Mouse (Mus musculus): Measurements from ENCODE around the gene Tmem80. TPM values are rescaled to one million over a fixed set of nuclear protein-coding genes. Genes with fewer than 3 reads are reported as not detected.

Gene Tmem80
- total and polyA plus RNA-seq, 3 experiments, result 7.4 to 9.9 (median 8.3) TPM

- H3K79me2 ChIP-seq (replicated peaks; ENCODE audit: control insufficient read depth, extremely low read depth, insufficient read depth, poor library complexity, severe bottlenecking), result no peaks in the 10 kb centered on the region
- no peak for TF ChIP-seq CHD2 (IDR thresholded peaks at IDR 0.05; ENCODE audit: low read length)
- no peak for TF ChIP-seq GABPA (IDR thresholded peaks at IDR 0.05; ENCODE audit: insufficient replicate concordance, low read depth, low read length)
- no peak for TF ChIP-seq USF1 (IDR thresholded peaks at IDR 0.05; ENCODE audit: low read depth, low read length)
- no peak for TF ChIP-seq USF2 (conservative IDR thresholded peaks at IDR 0.05; ENCODE audit: low read depth, low read length)
- no peak for TF ChIP-seq RAD21 (IDR thresholded peaks at IDR 0.05; ENCODE audit: low read depth, low read length)
- no peak for TF ChIP-seq E2F4 (IDR thresholded peaks at IDR 0.05; ENCODE audit: insufficient replicate concordance, low read depth, low read length)
- no peak for TF ChIP-seq TCF12 (IDR thresholded peaks at IDR 0.05; ENCODE audit: low read depth, low read length)
- no peak for TF ChIP-seq ELF1 (IDR thresholded peaks at IDR 0.05; ENCODE audit: low read depth, low read length)
- TF ChIP-seq JUN (IDR thresholded peaks at IDR 0.05; ENCODE audit: insufficient read depth, low read depth, low read length), result no peak
- no peak for TF ChIP-seq ZKSCAN1 (IDR thresholded peaks at IDR 0.05; ENCODE audit: borderline replicate concordance, low read depth, low read length)
- no peak for TF ChIP-seq MXI1 (IDR thresholded peaks at IDR 0.05; ENCODE audit: low read depth, low read length)
- TF ChIP-seq SMC3 (IDR thresholded peaks at IDR 0.05; ENCODE audit: low read depth, low read length), result no peak
- in situ Hi-C loops (cut with MboI; ENCODE audit: low pct_ligation_motif_present, low pct_unique_long_range_greater_than_20kb, low sequenced_read_pairs) (no loop called here), dilution Hi-C loops (cut with MboI; ENCODE audit: extremely low pct_ligation_motif_present, extremely low pct_unique_long_range_greater_than_20kb, low sequenced_read_pairs) (no loop called here)
- peaks cover 0 to 5% of the 10 kb centered on the region in 2 experiments; a peak in 1 of 4 replicates for H3K4me1 ChIP-seq (ENCODE audit: control insufficient read depth in 1 of 2, insufficient read depth in 2 of 2)
- no peaks in the 10 kb centered on the region for H3K36me3 ChIP-seq (replicated peaks in 1 of 2; ENCODE audit: control insufficient read depth in 1 of 2, insufficient read depth in 1 of 2, low read length in 1 of 2)
- H3K9ac ChIP-seq (ENCODE audit: insufficient read depth, low read depth), result no peak overlapping the region
- H3K4me3 ChIP-seq (replicated peaks in 1 of 3; ENCODE audit: low read depth in 2 of 3, low read length in 2 of 3, poor library complexity in 1 of 3), result no peak overlapping the region
- no peak overlapping the region for H3K4me2 ChIP-seq (ENCODE audit: insufficient read depth, low read depth, poor library complexity, severe bottlenecking)
- no peak for DNase-seq (ENCODE audit: extremely low read depth)
- peaks cover 3% of the 10 kb centered on the region for H3K27me3 ChIP-seq (replicated peaks)
- H3K27ac ChIP-seq (ENCODE audit: insufficient read depth, low read depth), result no peak overlapping the region
- H3K9me3 ChIP-seq (replicated peaks; ENCODE audit: low read length), result no peaks in the 10 kb centered on the region
Measured at GRCm38 (mm10) chr7:141343696-141344095, 16.2 kb downstream of the Tmem80 start.

GRCm38 (mm10) chr7:141344787-141345186 is 17.2 kb downstream of the Tmem80 start:
- Histone ChIP-seq H3K9me3 (replicated peaks; ENCODE audit: low read length) (no peaks in the 10 kb centered on the region), H3K27me3 (replicated peaks) (peaks cover 3% of the 10 kb centered on the region), H3K9ac (ENCODE audit: insufficient read depth, low read depth) (no peak overlapping the region), H3K36me3 (replicated peaks in 1 of 2; ENCODE audit: control insufficient read depth in 1 of 2, insufficient read depth in 1 of 2, low read length in 1 of 2) (no peaks in the 10 kb centered on the region), H3K4me2 (ENCODE audit: insufficient read depth, low read depth, poor library complexity, severe bottlenecking) (no peak overlapping the region), H3K79me2 (replicated peaks; ENCODE audit: control insufficient read depth, extremely low read depth, insufficient read depth, poor library complexity, severe bottlenecking) (no peaks in the 10 kb centered on the region), H3K4me1 (ENCODE audit: control insufficient read depth in 1 of 2, insufficient read depth in 2 of 2) (peaks cover 0 to 5% of the 10 kb centered on the region in 2 experiments; a peak in 1 of 4 replicates), H3K27ac (ENCODE audit: insufficient read depth, low read depth) (no peak overlapping the region), H3K4me3 (replicated peaks in 1 of 3; ENCODE audit: low read depth in 2 of 3, low read length in 2 of 3, poor library complexity in 1 of 3) (no peak overlapping the region)
- no peak for DNase-seq (ENCODE audit: extremely low read depth)
- in situ Hi-C loops (cut with MboI; ENCODE audit: low pct_ligation_motif_present, low pct_unique_long_range_greater_than_20kb, low sequenced_read_pairs) (no loop called here), dilution Hi-C loops (cut with MboI; ENCODE audit: extremely low pct_ligation_motif_present, extremely low pct_unique_long_range_greater_than_20kb, low sequenced_read_pairs) (no loop called here)
- TF ChIP-seq BHLHE40 (IDR thresholded peaks at IDR 0.05; ENCODE audit: low read depth, low read length) (no peak), EP300 (IDR thresholded peaks at IDR 0.05; ENCODE audit: low read length) (peak; percentile 28; the same call in 1 of the 2 replicates), IRF4 (IDR thresholded peaks at IDR 0.05; ENCODE audit: low read depth, low read length) (peak; percentile 46; the same call in 1 of the 2 replicates)

All from CH12.LX (cell line).